Mouse (Mus musculus) ES-Bruce4 (cell line): ENCODE results near the gene Gm17334. TPM values are rescaled to one million over a fixed set of nuclear protein-coding genes. Genes with fewer than 3 reads are reported as not detected.
A peak's percentile ranks its signal among the peaks of the same experiment; 100 is the strongest.

Experiments
- H3K27ac ChIP-seq: 2 replicates; pipeline ENCODE4 v1.5.1; 2012; ENCODE audit warnings: low read length, inconsistent platforms; ENCODE audit not compliant: insufficient read depth
- H3K27me3 ChIP-seq: 2 replicates; pipeline ENCODE4 v1.6.1; 2012; ENCODE audit warnings: mild to moderate bottlenecking, low read length, inconsistent platforms; ENCODE audit not compliant: control insufficient read depth, poor library complexity, insufficient read depth, severe bottlenecking
- H3K36me3 ChIP-seq: 2 replicates; pipeline ENCODE4 v1.6.1; 2012; ENCODE audit warnings: inconsistent platforms, mild to moderate bottlenecking, low read length, moderate library complexity; ENCODE audit not compliant: control insufficient read depth, poor library complexity, insufficient read depth, severe bottlenecking
- H3K4me1 ChIP-seq: one replicate; pipeline ENCODE4 v1.8.1; 2011; ENCODE audit warnings: low read length; ENCODE audit not compliant: control insufficient read depth, insufficient read depth
- H3K4me3 ChIP-seq: 2 replicates; pipeline ENCODE4 v1.5.1; 2011; ENCODE audit warnings: low read depth, mild to moderate bottlenecking, low read length
- H3K9ac ChIP-seq: 2 replicates; pipeline ENCODE4 v1.6.1; 2012; ENCODE audit warnings: low read depth, mild to moderate bottlenecking, inconsistent platforms; ENCODE audit not compliant: poor library complexity, severe bottlenecking
- H3K9me3 ChIP-seq: replicated peaks from 2 replicates; pipeline ENCODE4 v1.6.1; 2012; ENCODE audit warnings: mild to moderate bottlenecking, low read length, inconsistent platforms; ENCODE audit not compliant: control insufficient read depth, poor library complexity, insufficient read depth, severe bottlenecking
- CTCF ChIP-seq: IDR thresholded peaks from one replicate; pipeline ENCODE4 v1.8.1; 2011; ENCODE audit warnings: low read depth, low read length
- EP300 ChIP-seq: IDR thresholded peaks from 2 replicates; pipeline ENCODE4 v1.6.1; 2011; ENCODE audit warnings: low read depth, low read length; ENCODE audit not compliant: insufficient read depth
- POLR2A ChIP-seq: IDR thresholded peaks from one replicate; pipeline ENCODE4 v1.8.1; 2011; ENCODE audit warnings: low read length; ENCODE audit not compliant: insufficient read depth
- polyA plus RNA-seq: library from polyadenylated mRNA; stranded (reverse); fragments of >200 nt; gene quantifications from 2 replicates; pipeline ENCODE4 v1.2.4, GENCODE M21; 2011; ENCODE audit warnings: low read depth; ENCODE audit not compliant: missing spikeins, insufficient read depth, insufficient read length

Gene Gm17334
- polyA plus RNA-seq, 1 experiment: not detected

DNA sequence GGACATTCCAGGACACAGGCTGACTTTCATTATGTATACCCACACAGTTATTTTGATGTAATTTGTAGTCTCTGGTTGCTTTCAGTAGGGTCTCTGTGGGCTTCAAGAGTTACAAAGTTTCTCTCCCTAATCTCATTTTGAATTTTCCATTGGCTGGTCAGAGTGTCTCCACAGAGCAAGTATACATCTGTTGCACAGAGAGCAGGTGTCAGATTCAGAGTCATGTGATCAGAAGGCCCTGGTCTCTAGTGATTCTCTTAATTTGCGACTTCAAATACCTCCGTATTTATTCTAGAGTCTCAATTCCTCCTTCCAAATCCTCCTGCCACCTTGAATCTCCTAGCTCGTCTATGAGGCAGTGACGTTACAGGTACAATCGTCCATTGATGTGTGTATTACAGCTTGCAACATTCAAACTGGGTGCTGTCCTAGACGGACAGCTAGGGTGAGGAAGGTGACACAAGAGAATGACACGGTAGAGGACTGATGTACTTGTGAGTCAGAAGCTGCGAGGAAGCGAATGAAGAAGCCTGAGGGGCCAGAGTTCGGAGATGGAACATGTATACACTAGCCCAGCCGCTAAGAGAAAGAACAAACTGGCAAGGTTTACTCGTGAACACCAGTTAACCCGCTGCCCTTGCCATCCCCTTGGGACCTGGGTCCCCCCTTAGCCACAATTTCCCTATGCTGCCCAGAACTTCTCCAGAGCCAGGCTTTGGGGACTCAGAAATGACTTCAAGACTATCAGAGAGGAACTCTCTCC lies 4.4 kb downstream of the Gm17334 start:
- Histone ChIP-seq H3K9me3 (no peaks in the 10 kb centered on the region), H3K4me1 (peaks cover 12% of the 10 kb centered on the region), H3K27ac (no peak overlapping the region), H3K4me3 (no peak overlapping the region), H3K36me3 (no peaks in the 10 kb centered on the region), H3K9ac (no peak overlapping the region), H3K27me3 (no peaks in the 10 kb centered on the region)
- TF ChIP-seq CTCF: no peak

DNA sequence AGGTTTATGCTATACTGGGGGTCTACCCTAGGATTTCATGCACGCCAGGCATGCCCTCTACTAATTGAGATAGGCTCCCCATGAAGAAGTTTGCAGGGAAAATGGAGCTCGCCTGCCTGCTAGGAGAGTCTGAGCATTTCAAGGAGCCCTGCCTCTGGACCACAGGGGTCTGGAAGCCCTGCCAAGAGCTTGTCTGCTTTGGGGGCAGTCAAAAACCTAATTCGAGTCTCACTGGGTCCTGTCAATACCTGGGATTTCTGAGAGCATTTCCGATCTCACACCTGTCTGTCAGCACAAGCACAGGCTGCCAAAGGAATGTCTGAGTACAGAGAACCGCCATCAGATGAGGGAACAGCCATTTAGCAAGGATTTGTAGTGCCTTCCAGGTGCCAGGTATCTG lies 8.4 kb downstream of the Gm17334 start:
- Histone ChIP-seq H3K4me3 (no peak overlapping the region), H3K27me3 (no peaks in the 10 kb centered on the region), H3K36me3 (no peaks in the 10 kb centered on the region), H3K9ac (no peak overlapping the region), H3K4me1 (peaks cover 21% of the 10 kb centered on the region), H3K9me3 (no peaks in the 10 kb centered on the region), H3K27ac (no peak overlapping the region)
- no peak for TF ChIP-seq EP300
- TF ChIP-seq POLR2A: no peak
- TF ChIP-seq CTCF: no peak

DNA sequence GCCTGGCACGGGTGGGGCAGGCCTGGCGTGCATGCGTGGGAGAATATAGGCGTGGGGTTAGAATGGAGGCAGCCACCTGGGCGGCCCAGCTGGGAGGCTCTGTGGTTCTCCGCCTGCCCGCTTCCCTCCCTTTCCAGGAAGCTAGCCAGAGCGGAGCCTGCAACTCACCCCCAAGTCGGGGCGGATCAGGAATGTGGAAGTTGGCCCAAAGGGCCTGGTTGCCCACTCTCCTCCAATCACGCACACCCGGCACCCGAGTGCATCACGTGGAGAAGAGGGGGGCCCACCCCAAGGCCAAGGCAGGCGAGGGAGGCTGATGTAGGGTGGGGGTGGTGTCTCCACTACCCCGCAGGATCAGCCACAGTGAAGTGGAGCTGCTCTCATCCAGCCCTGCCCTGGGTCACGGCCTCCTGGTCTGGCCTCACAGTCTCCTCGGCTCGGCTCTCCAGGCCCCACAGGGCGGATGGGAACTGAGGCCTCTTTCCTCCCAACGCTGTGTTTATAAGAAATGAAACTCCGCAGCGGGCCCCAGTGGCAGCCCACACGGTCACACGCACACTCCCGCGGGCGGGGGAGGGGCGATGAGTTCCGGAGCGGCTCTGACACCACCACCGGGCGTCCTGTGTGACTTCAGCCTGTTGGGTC lies 9.4 kb downstream of the Gm17334 start:
- Histone ChIP-seq H3K9me3 (no peaks in the 10 kb centered on the region), H3K4me3 (peak overlapping the region; percentile 37), H3K9ac (peak overlapping the region; percentile 68), H3K27me3 (no peaks in the 10 kb centered on the region), H3K36me3 (no peaks in the 10 kb centered on the region), H3K4me1 (peaks cover 19% of the 10 kb centered on the region), H3K27ac (0 out of 2 replicates have a peak overlapping the region, but pooled peaks have one; percentile 1)
- TF ChIP-seq POLR2A: no peak
- TF ChIP-seq EP300: no peak
- TF ChIP-seq CTCF: no peak

DNA sequence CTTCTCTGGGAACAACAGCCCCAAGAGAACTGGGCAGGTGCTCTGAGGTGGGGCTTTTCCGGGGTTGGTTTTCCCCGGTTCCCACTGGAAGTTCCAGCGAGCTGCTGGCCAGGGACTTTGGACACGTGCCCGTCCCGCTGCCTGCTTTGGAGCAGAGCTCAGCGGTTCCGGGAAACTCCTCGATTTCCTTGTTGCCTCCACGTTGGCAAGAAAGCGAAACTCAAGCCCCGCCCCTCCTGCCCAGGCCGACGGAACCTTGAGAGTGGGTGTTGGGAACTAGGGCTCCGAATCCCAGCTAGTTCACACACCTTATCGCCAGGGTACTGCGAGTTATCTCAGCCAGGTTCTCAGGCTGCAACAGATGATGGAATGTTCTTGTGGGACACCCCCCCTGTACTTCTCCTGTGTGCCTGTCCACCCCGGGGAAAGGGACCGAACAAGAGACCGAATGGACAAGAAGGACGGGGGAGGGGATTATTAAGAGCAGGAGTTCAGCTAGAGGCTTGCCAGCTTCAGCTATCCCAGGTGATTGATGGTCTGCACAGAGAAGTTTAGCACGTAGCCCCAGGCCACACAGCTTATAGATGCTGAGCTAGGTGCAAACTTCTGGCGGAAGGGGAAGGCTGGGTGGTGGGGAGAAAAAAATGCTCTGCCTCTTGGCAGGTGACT lies 10.0 kb downstream of the Gm17334 start:
- Histone ChIP-seq H3K36me3 (no peaks in the 10 kb centered on the region), H3K4me3 (peak overlapping the region; percentile 37), H3K27me3 (no peaks in the 10 kb centered on the region), H3K4me1 (peaks cover 19% of the 10 kb centered on the region), H3K9me3 (no peaks in the 10 kb centered on the region), H3K9ac (peak overlapping the region; percentile 68), H3K27ac (0 out of 2 replicates have a peak overlapping the region, but pooled peaks have one; percentile 8)
- TF ChIP-seq CTCF (no peak), EP300 (peak; percentile 31; the same call in 1 of the 2 replicates), POLR2A (no peak)

DNA sequence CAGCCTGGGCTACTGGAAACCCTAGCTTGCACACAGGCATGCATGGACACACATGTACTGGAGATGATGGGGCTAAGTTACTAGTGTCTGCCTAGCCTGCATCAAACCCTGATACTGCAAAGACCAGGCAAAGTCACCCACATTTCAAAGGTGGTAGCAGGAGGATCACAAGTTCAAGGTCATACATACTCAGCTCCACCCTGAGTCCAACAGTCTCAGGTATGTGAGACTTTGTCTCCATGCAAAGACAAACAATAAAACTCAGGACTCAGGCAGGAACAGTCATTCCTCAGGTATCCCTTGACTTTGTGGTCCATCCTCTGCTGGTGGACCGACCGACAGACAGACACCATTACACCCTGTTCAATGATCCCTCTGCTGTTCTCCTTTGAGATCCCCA lies 10.6 kb downstream of the Gm17334 start:
- no peaks in the 10 kb centered on the region for H3K36me3 ChIP-seq
- H3K9me3 ChIP-seq: no peaks in the 10 kb centered on the region
- H3K4me3 ChIP-seq: no peak overlapping the region
- peaks cover 19% of the 10 kb centered on the region for H3K4me1 ChIP-seq
- H3K27ac ChIP-seq: no peak overlapping the region
- H3K27me3 ChIP-seq: no peaks in the 10 kb centered on the region
- no peak for TF ChIP-seq EP300
- no peak for TF ChIP-seq POLR2A
- TF ChIP-seq CTCF: no peak
- H3K9ac ChIP-seq: no peak overlapping the region

DNA sequence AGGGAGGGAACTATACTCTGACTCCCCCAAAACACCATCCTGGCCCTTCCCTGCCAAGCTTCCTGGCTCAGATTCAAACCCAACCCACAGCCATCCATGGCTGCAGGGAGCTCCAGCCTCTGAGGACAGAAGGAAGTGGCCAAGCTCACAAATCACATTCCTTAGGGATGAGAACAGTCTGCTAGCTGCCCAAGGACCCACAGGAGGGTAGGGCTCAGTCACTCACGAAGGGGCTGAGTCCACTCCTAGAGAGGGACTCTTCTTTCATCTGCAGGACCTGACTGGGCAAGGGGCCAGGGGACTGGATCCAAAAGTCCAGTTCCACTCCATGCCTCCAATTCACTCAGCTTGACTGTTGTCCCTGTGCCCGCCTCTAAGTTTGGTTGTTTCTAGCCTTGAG lies 11.2 kb downstream of the Gm17334 start:
- Histone ChIP-seq H3K27ac (no peak overlapping the region), H3K9me3 (no peaks in the 10 kb centered on the region), H3K27me3 (no peaks in the 10 kb centered on the region), H3K36me3 (no peaks in the 10 kb centered on the region), H3K4me3 (no peak overlapping the region), H3K4me1 (peaks cover 19% of the 10 kb centered on the region), H3K9ac (no peak overlapping the region)
- TF ChIP-seq EP300: no peak
- TF ChIP-seq CTCF: no peak
- no peak for TF ChIP-seq POLR2A
